Mouse (Mus musculus): ENCODE measurements around the gene Scn8a. TPM values are rescaled to one million over a fixed set of nuclear protein-coding genes. Genes with fewer than 3 reads are reported as not detected.

Gene Scn8a
- polyA plus RNA-seq, 1 experiment = 0.20 TPM

- Histone ChIP-seq H3K27ac (ENCODE audit: control insufficient read depth, insufficient read depth, low read length) (no peak overlapping the region), H3K4me3 (ENCODE audit: control insufficient read depth, insufficient read depth, low read length) (no peak overlapping the region), H3K4me1 (replicated peaks; ENCODE audit: control insufficient read depth, insufficient read depth, low read length) (no peaks in the 10 kb centered on the region), H3K27me3 (ENCODE audit: control insufficient read depth, insufficient read depth, low read length) (no peaks in the 10 kb centered on the region), H3K36me3 (ENCODE audit: control insufficient read depth, insufficient read depth, low read length) (no peaks in the 10 kb centered on the region)
- 75% methylated on average over 14 of the region's 14 CpGs for WGBS
- TF ChIP-seq CTCF (IDR thresholded peaks at IDR 0.05; ENCODE audit: borderline replicate concordance, control insufficient read depth, extremely low read depth, insufficient read depth, low read length, poor library complexity) (no peak), POLR2A (IDR thresholded peaks at IDR 0.05; ENCODE audit: control insufficient read depth, extremely low read depth, insufficient read depth, low read length, poor library complexity) (no peak)
- DNase-seq = no peak
Observed at GRCm38 (mm10) chr15:101092121-101092828, 222.6 kb downstream of the Scn8a start.

- TF ChIP-seq POLR2A (IDR thresholded peaks at IDR 0.05; ENCODE audit: control insufficient read depth, extremely low read depth, insufficient read depth, low read length, poor library complexity) (no peak), CTCF (IDR thresholded peaks at IDR 0.05; ENCODE audit: borderline replicate concordance, control insufficient read depth, extremely low read depth, insufficient read depth, low read length, poor library complexity) (no peak)
- H3K27me3 ChIP-seq (ENCODE audit: control insufficient read depth, insufficient read depth, low read length) = no peaks in the 10 kb centered on the region; the same call in 1 of the 2 replicates
- H3K36me3 ChIP-seq (ENCODE audit: control insufficient read depth, insufficient read depth, low read length) = no peaks in the 10 kb centered on the region
- no peaks in the 10 kb centered on the region for H3K4me1 ChIP-seq (replicated peaks; ENCODE audit: control insufficient read depth, insufficient read depth, low read length)
- WGBS = 90% methylated on average over 25 of the region's 25 CpGs
- DNase-seq = no peak
- no peak overlapping the region for H3K27ac ChIP-seq (ENCODE audit: control insufficient read depth, insufficient read depth, low read length)
- no peak overlapping the region for H3K4me3 ChIP-seq (ENCODE audit: control insufficient read depth, insufficient read depth, low read length)
Observed at GRCm38 (mm10) chr15:101092829-101093648, 223.4 kb downstream of the Scn8a start.

GRCm38 (mm10) chr15:101093988-101094387 lies 224.3 kb downstream of the Scn8a start:
- peaks cover 2% of the 10 kb centered on the region; the same call in 1 of the 2 replicates for H3K27me3 ChIP-seq (ENCODE audit: control insufficient read depth, insufficient read depth, low read length)
- no peaks in the 10 kb centered on the region for H3K4me1 ChIP-seq (replicated peaks; ENCODE audit: control insufficient read depth, insufficient read depth, low read length)
- no peak for DNase-seq
- H3K36me3 ChIP-seq (ENCODE audit: control insufficient read depth, insufficient read depth, low read length) = no peaks in the 10 kb centered on the region
- TF ChIP-seq CTCF (IDR thresholded peaks at IDR 0.05; ENCODE audit: borderline replicate concordance, control insufficient read depth, extremely low read depth, insufficient read depth, low read length, poor library complexity) (no peak), POLR2A (IDR thresholded peaks at IDR 0.05; ENCODE audit: control insufficient read depth, extremely low read depth, insufficient read depth, low read length, poor library complexity) (no peak)
- H3K27ac ChIP-seq (ENCODE audit: control insufficient read depth, insufficient read depth, low read length) = no peak overlapping the region
- WGBS = 93% methylated on average over 6 of the region's 6 CpGs
- H3K4me3 ChIP-seq (ENCODE audit: control insufficient read depth, insufficient read depth, low read length) = no peak overlapping the region

GRCm38 (mm10) chr15:101094979-101095378 lies 225.3 kb downstream of the Scn8a start:
- DNase-seq = no peak
- Histone ChIP-seq H3K27me3 (ENCODE audit: control insufficient read depth, insufficient read depth, low read length) (peaks cover 2% of the 10 kb centered on the region; the same call in 1 of the 2 replicates), H3K4me1 (replicated peaks; ENCODE audit: control insufficient read depth, insufficient read depth, low read length) (no peaks in the 10 kb centered on the region), H3K36me3 (ENCODE audit: control insufficient read depth, insufficient read depth, low read length) (no peaks in the 10 kb centered on the region), H3K4me3 (ENCODE audit: control insufficient read depth, insufficient read depth, low read length) (no peak overlapping the region), H3K27ac (ENCODE audit: control insufficient read depth, insufficient read depth, low read length) (no peak overlapping the region)
- WGBS = 93% methylated on average over 9 of the region's 9 CpGs
- TF ChIP-seq POLR2A (IDR thresholded peaks at IDR 0.05; ENCODE audit: control insufficient read depth, extremely low read depth, insufficient read depth, low read length, poor library complexity) (no peak), CTCF (IDR thresholded peaks at IDR 0.05; ENCODE audit: borderline replicate concordance, control insufficient read depth, extremely low read depth, insufficient read depth, low read length, poor library complexity) (no peak)

GRCm38 (mm10) chr15:101095392-101095791 lies 225.7 kb downstream of the Scn8a start:
- Histone ChIP-seq H3K27me3 (ENCODE audit: control insufficient read depth, insufficient read depth, low read length) (peaks cover 2% of the 10 kb centered on the region; the same call in 1 of the 2 replicates), H3K4me1 (replicated peaks; ENCODE audit: control insufficient read depth, insufficient read depth, low read length) (no peaks in the 10 kb centered on the region), H3K27ac (ENCODE audit: control insufficient read depth, insufficient read depth, low read length) (no peak overlapping the region), H3K4me3 (ENCODE audit: control insufficient read depth, insufficient read depth, low read length) (no peak overlapping the region), H3K36me3 (ENCODE audit: control insufficient read depth, insufficient read depth, low read length) (no peaks in the 10 kb centered on the region)
- no peak for TF ChIP-seq CTCF (IDR thresholded peaks at IDR 0.05; ENCODE audit: borderline replicate concordance, control insufficient read depth, extremely low read depth, insufficient read depth, low read length, poor library complexity)
- no peak for TF ChIP-seq POLR2A (IDR thresholded peaks at IDR 0.05; ENCODE audit: control insufficient read depth, extremely low read depth, insufficient read depth, low read length, poor library complexity)
- WGBS = over 99% methylated on average over 3 of the region's 3 CpGs
- DNase-seq = no peak

Other genes with a start within 250 kb of the Scn8a start
- gene Smagp, start 232.9 kb upstream of the Scn8a start, polyA plus RNA-seq (2012; rRNA removed) = 11.0 and 11.7 TPM in 2 replicates
- 114 and 131 TPM in 2 replicates for gene Bin2, start 200.3 kb upstream of the Scn8a start, polyA plus RNA-seq (2012; rRNA removed)
- 10.4 and 11.7 TPM in 2 replicates for gene Cela1, start 181.9 kb upstream of the Scn8a start, polyA plus RNA-seq (2012; rRNA removed)
- 34.7 and 39.4 TPM in 2 replicates for gene Galnt6, start 140.5 kb upstream of the Scn8a start, polyA plus RNA-seq (2012; rRNA removed)
- gene Slc4a8, start 108.1 kb upstream of the Scn8a start, polyA plus RNA-seq (2012; rRNA removed) = 11.5 and 11.9 TPM in 2 replicates
- not detected in 2 replicates for gene Gm47841, start 177.5 kb downstream of the Scn8a start, polyA plus RNA-seq (2012; rRNA removed)
- gene Fignl2, start 208.7 kb downstream of the Scn8a start, polyA plus RNA-seq (2012; rRNA removed) = 0.86 and 1.4 TPM in 2 replicates
- gene Ankrd33, start 245.9 kb downstream of the Scn8a start, polyA plus RNA-seq (2012; rRNA removed) = not detected in 2 replicates